Mouse (Mus musculus) midbrain, embryonic 11.5 days (tissue): Measurements from ENCODE around the gene 4931409K22Rik. TPM values are rescaled to one million over a fixed set of nuclear protein-coding genes. Genes with fewer than 3 reads are reported as not detected.

Experiments used
- ATAC-seq: fragments of 200-750 bp; cut with Nextera tagmentation; 2 replicates; pipeline ENCODE4 v1.8.0; 2017; ENCODE audit warnings: moderate TSS enrichment, moderate library complexity; ENCODE audit not compliant: low FRiP score
- DNase-seq: peaks from one replicate; pipeline ENCODE4 v3.0.0; 2015; ENCODE audit warnings: low spot score; ENCODE audit errors: missing footprints
- H3K27ac ChIP-seq: fragments of 300-500 bp; sonication (generic); 2 replicates; pipeline ENCODE4 v1.5.1; 2014; ENCODE audit warnings: low read depth, low read length
- H3K27me3 ChIP-seq: fragments of 300-500 bp; sonication (generic); 2 replicates; pipeline ENCODE4 v1.6.1; 2014; ENCODE audit warnings: mild to moderate bottlenecking, low read length, moderate library complexity, mixed read lengths; ENCODE audit not compliant: control insufficient read depth, insufficient read depth
- H3K36me3 ChIP-seq: fragments of 300-500 bp; sonication (generic); 2 replicates; pipeline ENCODE4 v1.6.1; 2014; ENCODE audit warnings: mild to moderate bottlenecking, low read length, moderate library complexity, mixed read lengths; ENCODE audit not compliant: control insufficient read depth, insufficient read depth
- H3K4me1 ChIP-seq: fragments of 300-500 bp; sonication (generic); 2 replicates; pipeline ENCODE4 v1.6.1; 2014; ENCODE audit warnings: low read length; ENCODE audit not compliant: control insufficient read depth, insufficient read depth
- H3K4me2 ChIP-seq: fragments of 300-500 bp; sonication (generic); 2 replicates; pipeline ENCODE4 v1.6.1; 2014; ENCODE audit warnings: mild to moderate bottlenecking, moderate library complexity
- H3K4me3 ChIP-seq: fragments of 300-500 bp; sonication (generic); 2 replicates; pipeline ENCODE4 v1.5.1; 2014; ENCODE audit warnings: low read depth, low read length
- H3K9ac ChIP-seq: fragments of 300-500 bp; sonication (generic); 2 replicates; pipeline ENCODE4 v1.6.1; 2014; ENCODE audit warnings: low read length
- H3K9me3 ChIP-seq: fragments of 300-500 bp; sonication (generic); 2 replicates; pipeline ENCODE4 v1.6.1; 2016; ENCODE audit warnings: low read length; ENCODE audit not compliant: control insufficient read depth
- WGBS: fragments of 180-500 bp; shearing (Covaris S2); extraction: QIAGEN DNeasy Blood & Tissue Kit; methylation state at CpG from one replicate; pipeline ENCODE4 v1.1.7; 2014; 5-methylcytosine and 5-hydroxymethylcytosine counted together
- polyA plus RNA-seq: library from polyadenylated mRNA; unstranded; fragments of >200 nt; fragmentation: Nextera tagmentation; extraction: Ambion mirVana; gene quantifications from 2 replicates; pipeline ENCODE4 v1.2.1, GENCODE M21; 2014

Gene 4931409K22Rik
- polyA plus RNA-seq, 1 experiment from 2014 or later: not detected

- peak; percentile 95 for DNase-seq
- Histone ChIP-seq H3K9ac (no peak overlapping the region), H3K4me1 (peaks cover 12% of the 10 kb centered on the region), H3K4me3 (peak overlapping the region; percentile 52), H3K36me3 (no peaks in the 10 kb centered on the region), H3K27ac (no peak overlapping the region), H3K9me3 (no peaks in the 10 kb centered on the region), H3K27me3 (peaks cover 77% of the 10 kb centered on the region), H3K4me2 (peak overlapping the region; percentile 86)
- 3% methylated on average over 34 of the region's 34 CpGs for WGBS
- no peak for ATAC-seq
Measured at GRCm38 (mm10) chr5:24525360-24526189, 31.0 kb downstream of the 4931409K22Rik start.

- ATAC-seq (no peak), DNase-seq (peak; percentile 89)
- no peak overlapping the region for H3K4me3 ChIP-seq
- no peak overlapping the region for H3K4me2 ChIP-seq
- no peak overlapping the region for H3K27ac ChIP-seq
- H3K9me3 ChIP-seq: no peaks in the 10 kb centered on the region
- no peak overlapping the region for H3K9ac ChIP-seq
- WGBS: 15% methylated on average over 4 of the region's 4 CpGs
- H3K27me3 ChIP-seq: peaks cover 74% of the 10 kb centered on the region
- H3K36me3 ChIP-seq: no peaks in the 10 kb centered on the region
- peaks cover 12% of the 10 kb centered on the region for H3K4me1 ChIP-seq
Measured at GRCm38 (mm10) chr5:24524522-24524921, 32.1 kb downstream of the 4931409K22Rik start.

- H3K9ac ChIP-seq: no peak overlapping the region
- peaks cover 12% of the 10 kb centered on the region for H3K4me1 ChIP-seq
- no peak overlapping the region for H3K4me2 ChIP-seq
- no peak overlapping the region for H3K4me3 ChIP-seq
- no peaks in the 10 kb centered on the region for H3K9me3 ChIP-seq
- H3K36me3 ChIP-seq: no peaks in the 10 kb centered on the region
- ATAC-seq: no peak
- DNase-seq: no peak
- 52% methylated on average over 8 of the region's 8 CpGs for WGBS
- no peak overlapping the region for H3K27ac ChIP-seq
- peaks cover 67% of the 10 kb centered on the region for H3K27me3 ChIP-seq
Measured at GRCm38 (mm10) chr5:24523806-24524205, 32.8 kb downstream of the 4931409K22Rik start.

GRCm38 (mm10) chr5:24521366-24521765, 35.2 kb downstream of the 4931409K22Rik start:
- WGBS: 71% methylated on average over 8 of the region's 8 CpGs
- DNase-seq (no peak), ATAC-seq (no peak)
- Histone ChIP-seq H3K4me3 (no peak overlapping the region), H3K4me2 (no peak overlapping the region), H3K9ac (no peak overlapping the region), H3K4me1 (peaks cover 4% of the 10 kb centered on the region; the same call in 1 of the 2 replicates), H3K27me3 (peaks cover 42% of the 10 kb centered on the region), H3K27ac (no peak overlapping the region), H3K36me3 (no peaks in the 10 kb centered on the region), H3K9me3 (no peaks in the 10 kb centered on the region)

- Histone ChIP-seq H3K36me3 (no peaks in the 10 kb centered on the region), H3K9ac (no peak overlapping the region), H3K9me3 (no peaks in the 10 kb centered on the region), H3K27me3 (no peaks in the 10 kb centered on the region), H3K4me1 (no peaks in the 10 kb centered on the region), H3K27ac (no peak overlapping the region), H3K4me2 (no peak overlapping the region), H3K4me3 (no peak overlapping the region)
- DNase-seq (no peak), ATAC-seq (no peak)
- WGBS: 66% methylated on average over 8 of the region's 8 CpGs
Measured at GRCm38 (mm10) chr5:24512271-24512670, 44.3 kb downstream of the 4931409K22Rik start.

GRCm38 (mm10) chr5:24510635-24511034, 46.0 kb downstream of the 4931409K22Rik start:
- DNase-seq (no peak), ATAC-seq (no peak)
- Histone ChIP-seq H3K36me3 (no peaks in the 10 kb centered on the region), H3K4me2 (no peak overlapping the region), H3K9me3 (no peaks in the 10 kb centered on the region), H3K4me3 (no peak overlapping the region), H3K27ac (no peak overlapping the region), H3K27me3 (no peaks in the 10 kb centered on the region), H3K9ac (no peak overlapping the region), H3K4me1 (no peaks in the 10 kb centered on the region)
- WGBS: 49% methylated on average over 11 of the region's 11 CpGs

GRCm38 (mm10) chr5:24508406-24508805, 48.2 kb downstream of the 4931409K22Rik start:
- no peak overlapping the region for H3K4me3 ChIP-seq
- ATAC-seq (no peak), DNase-seq (no peak)
- no peaks in the 10 kb centered on the region for H3K36me3 ChIP-seq
- no peak overlapping the region for H3K4me2 ChIP-seq
- no peak overlapping the region for H3K27ac ChIP-seq
- WGBS: 92% methylated on average over 7 of the region's 7 CpGs
- no peaks in the 10 kb centered on the region for H3K9me3 ChIP-seq
- no peaks in the 10 kb centered on the region for H3K27me3 ChIP-seq
- no peak overlapping the region for H3K9ac ChIP-seq
- H3K4me1 ChIP-seq: peaks cover 2% of the 10 kb centered on the region; the same call in 1 of the 2 replicates

GRCm38 (mm10) chr5:24505513-24505912, 51.1 kb downstream of the 4931409K22Rik start:
- H3K27me3 ChIP-seq: no peaks in the 10 kb centered on the region
- ATAC-seq: no peak
- WGBS: 51% methylated on average over 2 of the region's 2 CpGs

GRCm38 (mm10) chr5:24502786-24503185, 53.8 kb downstream of the 4931409K22Rik start:
- Histone ChIP-seq H3K27me3 (no peaks in the 10 kb centered on the region), H3K4me2 (no peak overlapping the region), H3K36me3 (peaks cover 8% of the 10 kb centered on the region), H3K27ac (no peak overlapping the region), H3K9ac (no peak overlapping the region), H3K9me3 (no peaks in the 10 kb centered on the region), H3K4me3 (no peak overlapping the region), H3K4me1 (peaks cover 2% of the 10 kb centered on the region; the same call in 1 of the 2 replicates)
- ATAC-seq (no peak), DNase-seq (no peak)
- 81% methylated on average over 4 of the region's 4 CpGs for WGBS

More at GRCm38 (mm10) chr5:24505513-24505912, 51.1 kb downstream of the 4931409K22Rik start:
- H3K4me3 ChIP-seq: no peak overlapping the region
- H3K36me3 ChIP-seq: peaks cover 4% of the 10 kb centered on the region
- H3K27ac ChIP-seq: no peak overlapping the region
- no peaks in the 10 kb centered on the region for H3K9me3 ChIP-seq
- H3K9ac ChIP-seq: no peak overlapping the region
- H3K4me1 ChIP-seq: peaks cover 2% of the 10 kb centered on the region; the same call in 1 of the 2 replicates
- DNase-seq: no peak
- H3K4me2 ChIP-seq: no peak overlapping the region
